Mouse (Mus musculus): ENCODE data around the gene Grm4.

The Grm4 gene

DNA sequence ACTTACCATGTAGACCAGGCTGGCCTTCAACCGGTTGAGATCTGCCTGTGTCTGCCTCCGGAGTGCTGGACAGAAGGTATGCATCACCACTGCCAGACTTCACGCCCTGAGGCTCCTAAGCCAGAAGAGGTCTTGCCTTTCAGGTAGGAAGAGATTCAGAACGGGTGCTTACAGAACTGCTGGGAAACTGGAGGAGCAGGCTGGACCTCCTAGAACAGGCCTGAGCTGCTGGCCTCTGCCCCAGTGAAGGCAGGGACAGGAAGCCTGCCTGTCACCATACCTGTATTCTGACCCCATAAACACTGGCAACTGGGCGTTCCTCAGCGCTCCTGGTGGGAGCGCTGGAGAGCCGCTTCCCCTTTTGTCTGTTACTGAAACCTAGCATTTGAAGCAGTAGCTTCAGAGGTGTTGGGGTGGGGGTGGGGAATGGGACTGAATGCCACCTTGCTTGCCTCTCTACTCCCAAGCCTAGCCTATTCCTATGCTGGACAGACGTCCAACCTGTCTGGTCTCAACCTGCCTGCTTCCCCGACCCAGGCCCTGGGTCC, 30.3 kb upstream of the Grm4 start:
- no peak for DNase-seq

DNA sequence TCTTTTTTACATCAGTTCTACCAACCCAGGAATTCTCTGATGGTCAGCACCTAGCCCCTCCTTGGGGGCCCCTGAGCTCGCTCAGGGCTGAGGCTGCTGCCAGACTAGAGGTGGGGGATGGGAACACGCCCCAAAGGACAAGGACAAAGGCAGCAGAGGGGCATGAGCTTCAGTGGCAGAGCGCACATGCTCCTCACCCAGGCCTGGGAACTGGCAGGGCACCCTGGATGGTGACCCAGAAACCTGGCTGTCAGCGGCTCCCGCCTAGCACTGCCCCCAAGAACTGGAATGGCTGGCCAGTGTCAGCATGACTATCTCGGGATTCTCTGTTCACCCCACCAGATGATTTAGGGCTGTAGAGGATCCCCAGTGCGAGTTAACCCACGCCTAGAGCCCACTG, 28.0 kb upstream of the Grm4 start:
- no peak for DNase-seq

DNA sequence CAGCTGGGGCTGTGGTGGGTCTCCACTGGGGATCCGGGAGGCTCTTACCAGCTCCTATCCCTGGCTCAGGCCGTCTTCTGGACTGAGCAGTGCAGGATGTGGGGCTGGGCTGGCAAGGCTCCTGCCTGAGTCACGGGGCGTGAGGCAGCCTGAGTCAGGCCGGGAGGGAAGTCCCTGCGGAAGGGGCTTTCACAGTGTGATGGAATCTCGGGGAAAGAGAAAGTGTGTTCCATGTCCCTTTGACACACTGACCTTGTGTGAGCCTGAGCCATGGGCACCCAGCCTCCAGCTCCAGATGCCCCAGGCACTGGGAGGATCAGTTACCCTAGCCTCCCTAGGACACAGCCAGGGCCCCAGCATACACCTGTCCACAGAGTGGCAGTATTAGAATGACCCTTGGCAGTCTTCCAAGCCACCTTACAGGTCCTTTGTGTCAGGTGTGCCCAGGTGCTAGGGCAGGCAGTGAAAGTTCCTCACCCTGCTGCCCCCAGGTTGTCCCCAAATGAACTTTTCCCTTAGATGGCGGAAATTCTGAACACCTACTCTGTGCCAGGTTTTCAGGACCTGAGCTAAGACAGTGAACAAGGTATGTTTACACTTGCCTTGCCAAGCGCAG, 26.2 kb upstream of the Grm4 start:
- no peak for DNase-seq

DNA sequence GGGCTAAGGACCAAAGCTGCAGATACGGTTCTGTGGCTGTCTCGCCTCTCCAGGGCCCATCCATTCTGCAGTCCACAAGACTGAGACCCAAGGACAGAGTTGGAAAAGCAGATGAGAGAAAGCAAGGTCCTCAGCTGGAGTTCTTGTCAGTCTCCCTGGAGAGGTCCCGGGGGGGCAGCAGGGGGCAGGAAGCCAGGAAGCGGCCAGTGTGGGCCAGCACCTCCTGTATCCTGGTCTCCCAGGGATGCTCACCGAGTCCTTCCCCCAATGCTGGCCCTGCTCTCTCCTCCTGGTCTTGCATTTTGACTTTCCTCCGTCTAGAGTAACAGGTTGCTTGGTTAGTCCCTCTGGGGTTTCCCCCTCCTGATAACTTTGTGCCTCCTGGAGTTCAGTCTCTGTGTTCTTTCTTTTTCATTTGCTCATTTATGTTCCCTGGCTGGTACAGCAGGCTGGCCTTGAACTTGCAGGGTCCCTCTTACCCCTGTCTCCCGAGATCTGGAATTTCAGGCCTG, 25.4 kb upstream of the Grm4 start:
- no peak for DNase-seq

DNA sequence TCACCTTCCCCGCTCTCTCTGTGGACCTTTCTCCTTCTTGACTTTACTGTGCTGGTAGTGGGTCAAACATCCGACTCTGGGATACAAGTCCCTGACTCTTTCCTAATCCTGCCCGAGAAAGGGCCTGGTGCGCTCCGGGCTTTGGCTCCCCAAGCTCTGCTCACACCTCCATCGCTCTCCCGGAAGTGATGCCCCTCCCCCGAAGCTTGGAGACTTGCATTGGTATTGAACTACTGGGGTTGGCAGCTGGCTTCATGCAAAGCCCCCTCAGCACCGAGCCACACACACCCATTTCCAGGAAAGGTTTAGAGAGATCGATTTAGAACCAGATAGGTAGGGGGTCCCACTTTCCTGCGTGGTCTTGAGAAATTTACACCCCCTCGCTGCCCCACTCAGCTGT, 24.8 kb upstream of the Grm4 start:
- no peak for DNase-seq

DNA sequence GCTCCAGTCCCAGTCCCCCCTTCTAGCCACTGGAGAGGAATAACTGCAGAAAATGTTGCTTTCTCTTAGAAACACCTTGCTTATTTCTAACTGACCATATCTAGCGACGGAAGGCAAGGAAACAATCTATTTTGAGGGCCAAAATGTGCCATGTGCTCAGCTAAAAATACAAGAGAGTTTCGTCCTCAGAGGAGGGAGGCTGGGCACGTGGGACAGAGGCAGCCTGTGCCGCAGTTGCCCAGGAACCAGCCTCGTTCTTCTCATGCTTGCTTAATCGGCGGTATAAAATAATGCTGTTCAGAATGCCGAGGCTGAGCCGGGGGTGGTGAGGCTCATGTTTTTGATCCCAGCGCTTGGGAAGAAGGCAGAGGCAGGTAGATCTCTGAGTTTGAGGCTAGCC, 23.3 kb upstream of the Grm4 start:
- DNase-seq = no peak

DNA sequence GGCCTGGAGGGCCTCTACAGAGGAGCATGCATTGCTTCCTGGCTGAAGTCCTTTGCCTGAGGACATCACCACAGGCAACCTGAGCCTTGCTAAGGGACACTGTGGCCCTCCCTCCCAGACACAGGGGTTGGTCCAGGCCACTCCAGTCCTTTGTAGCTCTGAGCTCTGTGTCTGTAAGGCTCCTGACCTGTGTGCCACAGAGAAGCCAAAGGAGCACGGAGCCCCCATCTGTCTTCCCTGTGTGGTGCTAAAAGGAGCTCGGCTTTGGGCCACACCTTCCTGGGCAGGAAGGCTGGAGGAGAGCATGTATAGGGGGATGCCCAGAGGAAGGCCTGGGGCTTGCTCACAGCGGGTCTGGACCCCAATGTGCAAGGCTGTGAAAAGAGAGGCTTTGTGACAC, 20.8 kb upstream of the Grm4 start:
- DNase-seq = no peak

DNA sequence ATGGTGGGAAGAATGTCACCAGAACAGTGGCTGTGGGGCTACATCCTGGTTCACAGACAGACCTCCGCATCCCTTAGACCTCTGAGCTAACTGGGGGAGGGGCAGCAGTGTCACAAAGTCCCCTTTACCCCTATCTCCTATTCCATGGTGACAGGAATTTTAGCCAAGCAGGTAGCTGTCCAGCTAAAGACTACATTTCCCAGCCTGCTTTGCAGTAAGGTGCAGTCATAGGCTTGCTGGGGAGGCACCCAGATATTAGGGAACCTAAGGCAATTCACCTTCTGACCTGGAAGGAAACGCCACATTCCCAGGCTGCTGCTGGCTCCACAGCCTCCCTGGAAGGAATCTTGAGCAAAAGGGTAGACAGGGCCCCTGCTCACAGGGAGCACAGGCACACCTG, 20.1 kb upstream of the Grm4 start:
- no peak for DNase-seq

DNA sequence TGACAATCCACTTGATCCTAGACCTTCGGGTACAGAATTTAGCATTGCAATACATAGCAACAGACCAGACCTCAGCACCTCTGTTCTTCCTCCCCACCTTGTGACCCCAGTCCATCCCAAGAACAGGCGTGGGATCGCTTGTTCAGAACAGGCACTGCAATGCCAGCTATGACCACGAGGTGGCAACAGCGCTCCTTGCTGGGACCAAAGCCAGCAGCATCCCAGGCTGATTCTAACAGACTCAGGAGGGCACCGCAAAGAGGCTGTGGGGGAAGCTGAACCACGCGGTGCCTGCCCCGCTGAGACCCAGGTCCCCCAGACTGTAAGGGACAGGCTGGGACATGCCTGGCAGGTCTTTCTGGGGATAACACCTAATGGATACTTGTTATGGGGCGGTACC, 13.5 kb upstream of the Grm4 start:
- DNase-seq = peak; percentile 83

DNA sequence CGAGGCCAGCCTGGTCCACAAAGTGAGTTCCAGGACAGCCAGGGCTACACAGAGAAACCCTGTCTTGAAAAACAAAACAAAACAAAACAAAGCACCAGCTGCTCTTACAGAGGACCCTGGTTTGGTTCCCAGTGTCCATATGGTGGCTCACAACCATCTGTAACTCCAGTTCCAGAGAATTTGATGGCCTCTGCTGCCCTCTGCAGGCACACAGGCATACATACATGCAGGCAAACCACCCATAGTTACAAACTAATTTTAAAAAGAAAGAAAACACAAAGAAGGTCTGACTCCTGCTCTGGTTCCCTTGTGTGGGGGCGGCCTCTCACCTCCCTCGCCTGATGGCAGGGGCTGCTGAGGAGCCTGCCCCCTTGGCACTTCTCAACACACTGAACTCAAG, 12.2 kb upstream of the Grm4 start:
- no peak for DNase-seq

DNA sequence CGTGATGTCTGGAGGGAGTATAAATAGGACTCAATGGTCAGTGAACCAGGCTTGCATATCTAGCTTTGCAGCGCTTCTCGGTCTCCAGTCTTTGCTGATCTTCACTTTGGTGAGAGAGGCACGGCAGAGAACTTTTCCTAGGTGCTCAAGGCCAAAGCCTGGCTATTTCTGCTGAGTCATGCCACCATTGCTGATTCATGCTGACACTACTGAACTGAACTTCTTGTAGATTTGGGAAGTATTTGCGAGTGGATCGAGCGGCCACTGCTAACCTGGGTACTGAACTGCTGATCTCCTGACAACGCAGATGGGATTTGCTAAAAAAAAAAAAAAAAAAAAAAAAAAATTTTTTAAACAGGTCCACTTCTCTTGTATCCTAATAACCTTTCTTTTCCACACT, 10.9 kb upstream of the Grm4 start:
- DNase-seq = no peak

DNA sequence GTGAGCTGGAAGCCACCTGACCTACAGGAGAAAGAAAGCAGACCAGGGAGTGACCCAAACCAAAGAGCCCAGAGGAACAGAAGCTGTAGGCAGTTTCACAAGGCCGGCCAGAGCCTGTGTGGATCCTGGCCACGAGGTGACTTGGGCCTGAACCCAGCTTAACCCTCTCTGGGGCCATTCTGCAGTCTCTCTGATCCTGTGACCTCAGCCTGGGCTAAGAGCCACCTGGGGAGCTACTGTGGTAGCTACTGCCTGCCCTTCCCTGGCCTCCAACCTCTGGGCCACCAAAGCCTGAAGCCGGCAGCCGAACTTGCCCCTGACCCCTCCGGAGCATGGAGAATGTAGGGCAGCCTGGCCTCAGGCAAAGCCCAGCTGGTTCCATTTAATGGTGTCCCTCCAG, 7.6 kb upstream of the Grm4 start:
- DNase-seq = no peak

DNA sequence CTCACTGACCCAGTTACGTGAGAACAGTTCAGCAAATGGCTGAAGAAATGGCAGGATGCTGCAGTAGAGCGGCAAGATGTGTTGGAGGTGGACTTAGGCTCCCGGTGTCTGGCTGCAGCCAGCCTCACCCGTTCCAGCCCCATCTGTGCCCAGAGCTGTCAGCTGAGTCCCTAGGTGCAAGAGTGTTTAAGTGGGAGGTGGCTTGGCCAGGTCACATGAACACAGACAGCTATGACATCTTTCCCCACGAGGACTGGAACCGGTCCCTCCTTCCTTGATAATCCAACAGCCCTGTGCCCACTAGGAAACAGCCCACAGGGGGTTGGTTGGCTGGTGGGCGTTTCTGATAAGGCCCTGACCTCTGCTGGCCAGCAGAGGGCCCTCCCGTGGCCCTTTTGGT, 6.8 kb upstream of the Grm4 start:
- no peak for DNase-seq

DNA sequence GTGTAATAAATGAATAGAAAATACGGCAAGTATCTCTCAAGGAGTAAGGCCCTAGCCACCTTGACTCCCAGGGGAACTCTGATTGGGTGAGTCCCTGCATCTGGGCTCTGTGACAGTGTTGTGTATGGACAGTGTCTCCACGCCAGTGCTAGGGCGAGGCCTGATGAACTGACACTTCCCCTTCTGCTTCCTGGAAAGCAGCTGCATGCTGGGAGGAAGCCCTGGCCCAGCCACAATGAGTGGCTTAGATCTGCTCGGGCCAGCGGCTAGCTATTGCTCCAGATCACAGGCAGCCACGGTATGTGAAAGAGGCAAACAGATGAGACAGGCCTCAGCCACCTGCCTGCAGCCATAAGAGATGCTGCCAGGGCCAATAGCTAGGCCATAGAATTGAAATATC, 6.0 kb upstream of the Grm4 start:
- DNase-seq = no peak

DNA sequence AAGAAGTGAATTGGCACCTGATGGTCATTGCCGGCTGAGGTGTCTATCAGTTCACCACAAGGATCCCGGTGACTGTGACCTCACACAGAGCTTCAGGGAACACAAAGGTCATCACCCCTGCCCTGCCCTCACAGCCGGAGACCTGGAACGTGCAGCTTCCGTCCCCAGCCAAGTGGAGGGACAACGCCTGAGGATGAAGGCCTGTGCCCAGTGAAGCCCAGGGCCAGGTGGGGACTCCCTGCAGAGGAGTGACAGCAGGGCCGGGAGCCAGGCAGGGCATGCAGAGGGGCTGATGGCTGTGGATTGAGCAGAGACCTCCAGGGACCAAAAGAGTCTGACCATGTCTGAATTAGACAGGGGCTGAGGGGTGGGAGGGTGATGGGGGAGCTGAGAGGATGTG, 1.9 kb upstream of the Grm4 start:
- DNase-seq = no peak

DNA sequence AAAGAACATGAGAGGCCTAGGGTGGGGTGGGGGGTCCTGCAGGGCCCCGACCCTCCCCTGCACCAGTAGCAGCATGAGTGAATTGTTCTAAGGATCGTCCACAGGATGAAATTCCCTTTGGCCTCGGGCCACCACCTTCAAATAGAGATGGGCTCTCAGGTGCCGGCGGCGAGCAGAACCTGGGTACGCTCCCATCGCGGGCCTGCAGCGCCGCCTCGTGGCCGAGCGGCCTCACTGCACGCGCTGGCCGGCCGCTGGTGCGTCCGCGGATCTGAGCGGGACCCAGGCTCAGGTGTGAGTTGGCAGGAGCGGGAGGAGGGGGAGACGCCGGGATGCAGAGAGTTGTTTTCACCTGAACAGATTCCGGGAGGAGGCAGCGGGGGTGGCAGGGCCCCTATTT, 646 bp downstream of the Grm4 start:
- DNase-seq = peak; percentile 79

DNA sequence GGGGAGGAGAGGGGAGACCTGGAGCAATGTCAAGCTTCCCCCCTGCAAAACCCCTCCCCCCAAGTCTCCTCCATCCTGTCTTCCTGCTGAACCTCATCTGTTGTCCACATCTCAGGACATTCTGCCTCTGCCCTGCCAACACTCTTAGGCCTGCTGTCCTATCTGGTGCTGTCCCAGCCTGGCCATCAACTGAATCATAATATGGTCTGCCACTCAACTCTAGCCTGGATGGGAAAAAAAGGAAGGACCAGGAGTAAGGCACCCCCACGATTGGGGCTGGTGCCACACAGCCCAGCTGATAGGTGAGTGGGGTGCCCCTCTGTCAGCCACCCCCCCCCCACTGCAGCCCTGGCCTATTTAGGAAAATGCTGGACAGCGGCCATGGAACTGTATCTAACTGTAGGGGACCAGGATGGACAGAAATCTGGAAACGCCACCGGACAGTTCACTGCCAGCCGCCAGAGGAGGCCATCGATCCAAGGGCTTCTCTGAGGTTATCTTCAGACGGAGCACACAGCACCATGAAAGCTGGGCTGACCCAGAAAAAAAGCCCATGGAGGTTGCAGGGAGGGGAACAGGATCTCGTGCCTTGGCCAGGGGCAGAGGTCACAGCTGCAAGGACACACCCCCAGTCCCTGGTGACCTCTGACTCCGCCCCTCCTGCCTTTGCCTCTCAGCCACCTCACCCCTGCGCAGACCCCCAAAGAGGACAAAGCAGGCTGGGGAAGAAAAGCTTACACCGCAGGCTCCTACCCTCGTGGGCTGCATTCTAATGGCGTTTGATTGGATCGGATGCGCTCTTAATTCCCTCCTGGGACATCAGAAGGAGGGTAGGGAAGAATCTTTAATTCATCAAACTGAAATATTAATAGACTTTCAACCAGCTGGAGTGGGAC, 2.3 kb downstream of the Grm4 start:
- no peak for DNase-seq

DNA sequence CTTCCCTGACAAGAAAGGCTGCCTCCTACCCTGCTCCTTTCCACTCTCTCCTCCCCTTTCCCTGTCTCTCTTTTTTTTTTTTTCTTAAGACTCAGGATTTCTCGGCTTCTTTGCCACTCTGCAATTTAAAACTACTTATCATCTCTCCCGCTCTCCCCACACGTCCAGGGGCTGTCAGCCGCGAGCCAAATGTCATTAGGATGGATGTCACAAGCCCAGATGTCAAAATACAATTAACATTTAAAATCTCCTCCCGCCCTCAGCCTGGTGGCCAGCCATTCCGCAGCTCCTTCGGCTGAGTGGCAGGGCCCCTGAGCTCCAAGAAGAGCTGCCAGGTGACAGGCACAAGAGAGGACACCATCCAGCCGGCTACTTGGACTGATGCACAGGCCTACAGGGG, 2.9 kb downstream of the Grm4 start:
- DNase-seq = no peak

DNA sequence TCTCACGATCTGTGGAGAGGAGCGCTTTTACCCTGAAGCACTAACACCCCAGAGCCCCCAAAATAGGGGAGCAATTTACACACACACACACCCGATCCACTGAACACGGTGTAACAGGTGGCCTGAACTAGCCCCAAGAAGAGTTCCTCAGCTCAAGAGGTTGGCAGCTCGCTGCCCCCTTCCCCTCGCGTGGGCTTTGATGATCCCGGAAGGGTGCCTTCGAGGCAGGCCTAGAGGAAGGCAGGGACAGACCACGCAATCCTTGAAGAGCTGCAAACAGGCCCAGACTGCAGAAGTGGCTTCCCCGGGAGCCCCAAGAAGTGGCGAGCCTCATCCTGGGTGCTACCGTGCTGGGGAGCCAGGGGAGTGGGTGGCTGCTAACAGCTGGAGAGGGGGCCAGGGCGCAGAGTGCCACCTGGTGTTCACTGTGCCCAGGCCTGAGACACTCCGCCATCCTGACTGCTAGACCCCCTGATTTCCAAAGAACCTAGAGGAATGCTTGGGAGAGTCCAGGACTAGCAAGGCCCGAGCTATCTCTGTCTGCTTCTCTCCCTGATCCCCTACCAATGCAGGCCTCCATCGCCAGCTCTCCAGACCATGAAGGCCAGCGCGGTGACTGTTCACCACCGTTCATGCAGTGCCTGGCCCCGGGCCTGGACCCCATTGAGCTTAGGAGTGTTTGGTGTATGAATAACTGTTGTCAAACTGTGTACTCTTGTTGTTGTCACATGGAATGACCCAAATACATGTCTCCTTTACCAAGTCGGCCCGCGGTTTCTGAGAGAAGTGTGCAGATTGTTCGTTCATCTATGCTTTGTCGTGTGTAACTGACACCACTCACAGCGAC, 7.1 kb downstream of the Grm4 start:
- DNase-seq = no peak

DNA sequence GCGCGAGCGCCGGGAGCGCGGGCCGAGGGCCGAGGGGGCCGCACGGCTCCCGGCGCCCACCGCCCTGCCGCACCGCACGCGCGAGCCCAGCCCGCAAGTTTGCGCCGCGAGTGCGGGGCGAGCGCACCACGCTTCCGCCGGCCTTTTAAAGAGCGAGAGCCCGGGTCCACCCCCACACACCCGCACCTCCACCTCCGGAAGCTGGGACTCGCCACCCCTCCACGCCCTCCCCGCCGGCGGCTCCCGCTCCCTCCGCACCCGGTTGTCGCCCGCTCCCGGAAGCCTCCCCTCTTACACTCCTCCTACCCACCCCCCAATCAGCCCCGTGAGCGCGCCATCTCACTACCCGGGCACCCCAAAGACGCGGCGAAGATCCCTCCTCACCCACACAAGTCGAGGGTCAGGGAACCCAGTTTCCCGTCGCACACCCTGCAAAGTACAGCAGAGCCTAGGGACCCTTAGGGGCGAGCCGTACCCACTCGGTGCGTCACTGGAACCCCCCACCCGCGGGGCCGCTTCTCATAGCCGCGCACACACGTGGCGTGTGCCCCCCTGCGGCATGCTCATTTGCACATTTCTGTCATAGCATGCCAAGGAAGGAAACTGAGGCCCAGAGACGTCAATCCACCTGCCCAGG, 7.8 kb downstream of the Grm4 start:
- DNase-seq = peak; percentile 86

DNA sequence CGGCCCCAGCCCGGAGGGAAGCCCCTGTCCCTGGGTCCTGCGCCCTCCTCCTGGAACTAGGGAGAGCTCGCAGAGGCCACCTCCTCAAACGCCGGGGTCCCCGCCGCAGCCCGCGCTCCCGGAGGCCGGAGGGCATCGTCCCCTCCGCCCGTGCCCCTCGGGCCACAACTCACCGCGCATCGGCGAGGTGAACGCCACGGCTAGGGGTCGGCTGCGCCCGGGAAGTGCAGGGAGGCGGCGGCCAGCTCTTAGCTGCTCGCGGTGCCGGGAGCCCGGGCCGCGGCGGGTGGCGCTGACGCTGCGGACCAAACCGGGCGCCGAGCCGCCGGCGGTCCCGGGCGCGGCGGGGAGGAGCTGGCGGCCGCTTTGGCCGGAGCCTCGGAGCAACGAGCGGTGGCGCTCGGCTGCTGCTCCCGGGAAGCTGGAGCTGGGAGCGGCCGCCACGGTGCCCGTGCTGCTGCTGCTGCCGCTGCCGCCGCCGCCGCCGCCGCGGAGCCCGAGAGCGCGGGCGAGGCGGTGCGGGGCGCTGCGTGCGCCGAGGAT, 8.5 kb downstream of the Grm4 start:
- DNase-seq = no peak

DNA sequence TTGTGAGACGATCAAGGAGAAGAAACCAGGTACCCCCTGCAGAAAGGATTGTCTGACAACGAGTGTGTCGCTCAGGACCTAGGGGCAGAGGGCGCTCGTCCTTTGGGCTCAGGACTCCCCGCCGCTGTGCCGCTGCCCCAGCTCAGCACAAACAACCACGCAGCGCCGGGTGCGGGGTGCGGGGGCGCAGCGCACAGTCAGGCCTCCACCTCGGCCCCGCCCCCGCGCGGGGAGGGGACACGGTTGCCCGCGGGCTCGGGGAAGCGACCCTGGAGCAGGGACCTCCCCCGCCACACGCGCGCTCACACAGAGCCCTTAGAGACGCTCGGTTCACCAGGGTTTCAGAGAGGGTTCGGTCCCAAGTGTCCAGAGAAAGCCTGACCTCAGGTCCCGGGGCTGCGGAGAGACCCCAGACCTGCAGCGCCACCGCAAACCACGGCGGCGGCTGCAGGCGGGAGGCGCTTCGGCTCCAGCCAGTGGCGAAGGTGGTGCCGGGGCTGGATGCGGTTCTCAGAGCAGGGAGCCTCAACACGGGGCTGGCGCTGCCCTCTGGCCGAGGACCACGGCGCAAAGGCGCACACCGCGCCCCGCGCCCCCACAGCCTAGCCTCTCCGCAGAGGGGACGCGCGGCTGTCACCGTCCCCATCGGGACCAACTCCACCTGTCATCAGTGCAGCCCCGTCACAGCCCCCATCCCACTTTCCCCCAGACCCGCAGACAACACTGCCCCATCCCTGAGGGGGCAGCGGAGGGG, 9.2 kb downstream of the Grm4 start:
- peak; percentile 91 for DNase-seq
